Mouse (Mus musculus) MEL (cell line): Measurements from ENCODE around the gene 1700019N19Rik. TPM values are rescaled to one million over a fixed set of nuclear protein-coding genes. Genes with fewer than 3 reads are reported as not detected.

Source experiments
- DNase-seq: peaks from one replicate; pipeline ENCODE4 v3.0.0; 2011; ENCODE audit warnings: low read depth, low spot score
- H3K27ac ChIP-seq: 2 replicates; pipeline ENCODE4 v1.5.1; 2012; ENCODE audit warnings: low read depth, mild to moderate bottlenecking, control low read depth, low read length, moderate library complexity; ENCODE audit not compliant: control insufficient read depth
- H3K27me3 ChIP-seq, 2 experiments: fragments of 150-350 bp in 1 of 2; sonication (generic) in 1 of 2; 2 replicates each; pipeline ENCODE4 v1.6.1; 2012; ENCODE audit warnings: low read length in 2 of 2, mild to moderate bottlenecking in 2 of 2, improper control_type of control experiment in 1 of 2, moderate library complexity in 1 of 2; ENCODE audit not compliant: insufficient read depth in 2 of 2, control insufficient read depth in 1 of 2
- H3K36me3 ChIP-seq, 2 experiments: 2 replicates each; pipeline ENCODE4 v1.6.1; 2012 to 2014; ENCODE audit warnings: low read length in 2 of 2, improper control_type of control experiment in 1 of 2, inconsistent platforms in 1 of 2, mild to moderate bottlenecking in 1 of 2; ENCODE audit not compliant: insufficient read depth in 2 of 2, control insufficient read depth in 1 of 2
- H3K4me1 ChIP-seq, 2 experiments: fragments of 150-350 bp in 1 of 2; sonication (generic) in 1 of 2; 2 replicates each; pipeline ENCODE4 v1.6.1; 2012; ENCODE audit warnings: low read length in 2 of 2, improper control_type of control experiment in 1 of 2, mild to moderate bottlenecking in 1 of 2; ENCODE audit not compliant: insufficient read depth in 2 of 2, control insufficient read depth in 1 of 2
- H3K4me3 ChIP-seq, 2 experiments: fragments of 150-350 bp in 1 of 2; sonication (generic) in 1 of 2; 2 replicates each; pipeline ENCODE4 v1.5.1; 2012; ENCODE audit warnings: low read depth in 2 of 2, low read length in 2 of 2, mild to moderate bottlenecking in 2 of 2, moderate library complexity in 2 of 2, control low read depth in 1 of 2, improper control_type of control experiment in 1 of 2; ENCODE audit not compliant: control insufficient read depth in 1 of 2, insufficient read depth in 1 of 2
- H3K79me2 ChIP-seq: 2 replicates; pipeline ENCODE4 v1.6.1; 2012; ENCODE audit warnings: mild to moderate bottlenecking, low read length, moderate library complexity; ENCODE audit not compliant: control insufficient read depth, poor library complexity, insufficient read depth
- H3K9ac ChIP-seq: 2 replicates; pipeline ENCODE4 v1.6.1; 2012; ENCODE audit warnings: low read depth, mild to moderate bottlenecking, control low read depth, low read length, moderate library complexity; ENCODE audit not compliant: control insufficient read depth, poor library complexity, severe bottlenecking
- H3K9me3 ChIP-seq: fragments of 150-350 bp; sonication (generic); replicated peaks from 2 replicates; pipeline ENCODE4 v1.6.1; 2012; ENCODE audit warnings: mild to moderate bottlenecking, low read length, improper control_type of control experiment, moderate library complexity; ENCODE audit not compliant: insufficient read depth
- CHD2 ChIP-seq: IDR thresholded peaks from 2 replicates; pipeline ENCODE4 v1.6.1; 2011; ENCODE audit warnings: low read length, improper control_type of control experiment
- CTCF ChIP-seq, 3 experiments: IDR thresholded peaks in 2 of 3; conservative IDR thresholded peaks in 1 of 3; 2 replicates each; pipeline ENCODE4 v1.5.1; 2011 to 2012; ENCODE audit warnings: low read length in 3 of 3, low read depth in 2 of 3, mild to moderate bottlenecking in 2 of 3, improper control_type of control experiment in 1 of 3, inconsistent platforms in 1 of 3, mixed read lengths in 1 of 3, moderate library complexity in 1 of 3; ENCODE audit not compliant: control insufficient read depth in 1 of 3, insufficient read depth in 1 of 3, poor library complexity in 1 of 3, severe bottlenecking in 1 of 3
- E2F4 ChIP-seq: IDR thresholded peaks from 2 replicates; pipeline ENCODE4 v1.6.1; 2011; ENCODE audit warnings: low read depth, low read length, improper control_type of control experiment, borderline replicate concordance
- ETS1 ChIP-seq: IDR thresholded peaks from 2 replicates; pipeline ENCODE4 v1.6.1; 2012; ENCODE audit warnings: low read depth, mild to moderate bottlenecking, inconsistent platforms, low read length, improper control_type of control experiment, moderate library complexity
- GABPA ChIP-seq: IDR thresholded peaks from 2 replicates; pipeline ENCODE4 v1.6.1; 2012; ENCODE audit warnings: low read depth, mild to moderate bottlenecking, inconsistent platforms, low read length, improper control_type of control experiment, moderate library complexity
- MAZ ChIP-seq: IDR thresholded peaks from 2 replicates; pipeline ENCODE4 v1.6.1; 2012; ENCODE audit warnings: low read depth, mild to moderate bottlenecking, inconsistent platforms, low read length, improper control_type of control experiment
- NRF1 ChIP-seq: IDR thresholded peaks from 2 replicates; pipeline ENCODE4 v1.6.1; 2014; ENCODE audit warnings: low read depth, mild to moderate bottlenecking, inconsistent platforms, low read length, improper control_type of control experiment, moderate library complexity; ENCODE audit not compliant: poor library complexity, insufficient read depth, severe bottlenecking
- POLR2A ChIP-seq, 2 experiments: IDR thresholded peaks; 2 replicates each; pipeline ENCODE4 v1.6.1; 2011 to 2012; ENCODE audit warnings: low read length in 2 of 2, mild to moderate bottlenecking in 2 of 2, control low read depth in 1 of 2, improper control_type of control experiment in 1 of 2, low read depth in 1 of 2, moderate library complexity in 1 of 2; ENCODE audit not compliant: control insufficient read depth in 1 of 2, insufficient read depth in 1 of 2, poor library complexity in 1 of 2
- POLR2AphosphoS2 ChIP-seq: IDR thresholded peaks from 2 replicates; pipeline ENCODE4 v1.6.1; 2011; ENCODE audit warnings: low read length, improper control_type of control experiment
- POLR2AphosphoS5 ChIP-seq: IDR thresholded peaks from 2 replicates; pipeline ENCODE4 v1.6.1; 2012; ENCODE audit warnings: low read depth, borderline replicate concordance, mild to moderate bottlenecking, inconsistent platforms, low read length, moderate library complexity, mixed read lengths
- RCOR1 ChIP-seq: IDR thresholded peaks from 2 replicates; pipeline ENCODE4 v1.6.1; 2012; ENCODE audit warnings: low read depth, mild to moderate bottlenecking, inconsistent platforms, low read length, improper control_type of control experiment
- SIN3A ChIP-seq: IDR thresholded peaks from 2 replicates; pipeline ENCODE4 v1.6.1; 2012; ENCODE audit warnings: low read length, improper control_type of control experiment, inconsistent platforms
- TBP ChIP-seq: IDR thresholded peaks from 2 replicates; pipeline ENCODE4 v1.8.0; 2011; ENCODE audit warnings: low read depth, low read length, improper control_type of control experiment
- TCF12 ChIP-seq: IDR thresholded peaks from 2 replicates; pipeline ENCODE4 v1.6.1; 2014; ENCODE audit warnings: low read depth, mild to moderate bottlenecking, inconsistent platforms, low read length, improper control_type of control experiment, moderate library complexity
- UBTF ChIP-seq: IDR thresholded peaks from 2 replicates; pipeline ENCODE4 v1.6.1; 2012; ENCODE audit warnings: low read depth, mild to moderate bottlenecking, inconsistent platforms, low read length, improper control_type of control experiment, moderate library complexity, borderline replicate concordance; ENCODE audit not compliant: insufficient read depth
- ZC3H11A ChIP-seq: IDR thresholded peaks from 2 replicates; pipeline ENCODE4 v1.6.1; 2012; ENCODE audit warnings: low read depth, mild to moderate bottlenecking, inconsistent platforms, low read length, improper control_type of control experiment
- polyA plus RNA-seq, 2 experiments: library from polyadenylated mRNA; stranded (reverse) in 1 of 2; unstranded in 1 of 2; fragments of >175 nt in 1 of 2; fragments of >200 nt in 1 of 2; gene quantifications; 2 replicates each; pipeline versions ENCODE4 v1.2.1 to v1.2.4; 2012; ENCODE audit warnings: low replicate concordance in 2 of 2, low read depth in 1 of 2; ENCODE audit not compliant: insufficient read length in 2 of 2, insufficient read depth in 1 of 2, missing spikeins in 1 of 2
- total RNA-seq: library from RNA; depleted of rRNA; stranded (reverse); fragments of 300-350 nt; gene quantifications from 2 replicates; pipeline ENCODE4 v1.2.3, GENCODE M21; 2012

1700019N19Rik gene
- total and polyA plus RNA-seq, 3 experiments, result not detected

DNA sequence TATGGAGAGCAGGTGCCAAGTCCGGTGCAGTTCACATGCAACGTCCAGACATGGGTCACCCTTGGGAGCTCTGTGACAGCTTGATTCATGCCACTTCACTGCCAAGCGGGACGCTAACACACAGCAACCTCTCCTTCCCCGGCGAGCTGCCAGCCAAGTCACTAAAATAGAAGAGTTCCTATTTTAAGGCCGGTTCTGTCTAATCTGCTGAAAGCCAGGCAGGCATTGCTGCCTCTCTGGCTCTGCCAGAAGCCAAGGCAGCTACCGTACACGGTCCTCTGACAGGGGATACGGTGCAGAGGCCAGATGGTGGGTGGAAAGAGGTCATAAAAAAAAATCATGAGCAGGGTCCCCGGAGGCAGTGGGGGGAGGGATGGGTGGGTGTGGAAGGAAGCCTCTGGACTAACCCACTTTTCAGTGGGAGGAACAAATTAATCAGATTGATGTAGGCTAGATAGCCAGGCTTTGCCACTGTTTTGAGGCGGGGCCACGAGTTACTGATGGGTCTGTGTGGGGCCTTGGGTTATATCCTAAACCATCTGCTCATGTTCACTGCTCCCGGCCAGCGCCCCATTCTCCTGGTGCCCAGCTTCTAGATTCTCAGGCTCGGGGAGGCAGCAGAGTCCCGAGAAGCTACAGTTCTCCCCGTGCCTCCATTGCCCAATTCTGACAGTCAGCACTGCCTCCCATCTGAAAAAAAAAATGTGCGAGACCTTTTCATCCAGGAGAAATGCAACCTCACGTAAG is 28.4 kb upstream of the 1700019N19Rik start:
- TF ChIP-seq TBP (no peak), SIN3A (no peak), ZC3H11A (no peak), MAZ (no peak), POLR2AphosphoS5 (no peak), UBTF (no peak), TCF12 (no peak), CTCF (IDR thresholded peaks at IDR 0.05 in 2 of 3, conservative IDR thresholded peaks at IDR 0.05 in 1 of 3; ENCODE audit: control insufficient read depth in 1 of 3, insufficient read depth in 1 of 3, low read depth in 2 of 3, low read length in 3 of 3, poor library complexity in 1 of 3, severe bottlenecking in 1 of 3) (no peak), POLR2AphosphoS2 (no peak), NRF1 (no peak)
- TF ChIP-seq, all 39 proteins: peak for 0
- H3K27ac ChIP-seq, result no peak overlapping the region
- H3K4me3 ChIP-seq, result no peak overlapping the region
- H3K9ac ChIP-seq, result no peak overlapping the region
- H3K4me1 ChIP-seq, result no peaks in the 10 kb centered on the region
- H3K27me3 ChIP-seq, result no peaks in the 10 kb centered on the region
- no peaks in the 10 kb centered on the region for H3K9me3 ChIP-seq
- DNase-seq, result no peak
- H3K36me3 ChIP-seq, result no peaks in the 10 kb centered on the region
- H3K79me2 ChIP-seq, result no peaks in the 10 kb centered on the region

DNA sequence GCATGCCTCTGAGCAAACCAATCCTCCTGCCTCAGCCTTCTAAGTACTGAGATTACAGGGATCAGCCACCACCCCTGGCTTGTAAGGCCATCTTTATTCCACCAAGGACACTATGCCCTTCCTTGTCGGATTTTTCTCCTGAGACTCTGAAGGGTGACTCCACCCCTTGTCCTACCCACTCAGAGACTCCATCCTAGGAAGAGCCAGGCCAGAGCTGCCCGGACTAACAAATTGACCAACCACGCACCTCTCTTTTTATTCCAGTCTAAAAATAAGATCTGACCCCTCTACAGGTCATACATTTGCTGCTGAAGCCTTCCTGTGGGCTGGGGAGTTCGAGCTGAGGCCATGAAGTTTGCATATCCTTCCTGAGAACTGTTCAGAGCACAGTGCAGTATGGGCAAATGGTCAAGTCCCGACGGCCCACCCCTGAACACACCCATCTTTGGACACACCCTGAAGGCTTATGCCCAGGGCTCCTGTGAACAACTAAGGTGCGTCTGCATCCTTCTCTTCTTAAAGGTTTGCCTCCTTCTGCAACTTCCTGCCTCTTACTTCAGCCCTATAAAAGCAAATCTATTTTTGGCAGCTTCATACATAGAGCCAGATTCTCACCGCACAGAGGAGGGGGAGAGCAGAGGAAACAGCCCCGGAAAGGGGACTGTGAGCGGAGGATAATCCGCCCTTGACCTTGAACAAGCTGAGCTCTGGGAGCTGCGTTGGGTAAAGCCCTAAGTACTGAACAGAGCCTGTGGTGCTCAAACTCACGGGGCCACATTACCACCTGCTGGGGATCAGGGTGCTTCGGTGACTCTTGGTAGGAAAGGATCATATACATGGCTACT is 24.5 kb upstream of the 1700019N19Rik start:
- Histone ChIP-seq H3K79me2 (no peaks in the 10 kb centered on the region), H3K27me3 (no peaks in the 10 kb centered on the region)

DNA sequence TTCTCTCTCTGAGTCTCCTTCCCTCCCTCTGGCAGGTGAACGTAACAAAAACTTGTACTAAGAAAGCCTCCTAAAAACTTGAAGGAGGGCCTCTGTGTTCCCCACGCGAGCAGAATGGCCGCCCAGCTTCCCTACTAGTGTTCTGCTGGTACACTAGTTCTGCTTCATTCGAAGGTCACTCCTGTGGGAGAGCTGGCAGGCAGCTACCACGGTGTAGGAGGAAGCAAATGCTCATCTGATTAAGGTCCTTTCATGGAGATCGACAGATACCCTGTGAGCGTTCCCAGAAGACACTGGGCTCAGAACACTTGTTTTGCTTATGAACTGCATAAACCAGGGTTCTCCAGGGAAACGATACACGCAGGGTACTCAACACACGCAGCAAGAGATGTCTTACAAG is 23.1 kb upstream of the 1700019N19Rik start:
- no peak for DNase-seq
- Histone ChIP-seq H3K9me3 (no peaks in the 10 kb centered on the region), H3K27me3 (no peaks in the 10 kb centered on the region), H3K9ac (no peak overlapping the region), H3K4me3 (no peak overlapping the region), H3K36me3 (no peaks in the 10 kb centered on the region), H3K79me2 (no peaks in the 10 kb centered on the region), H3K27ac (no peak overlapping the region), H3K4me1 (no peaks in the 10 kb centered on the region)
- TF ChIP-seq GABPA, result no peak
- no peak for TF ChIP-seq E2F4
- TF ChIP-seq NRF1, result no peak
- no peak for TF ChIP-seq POLR2A (IDR thresholded peaks at IDR 0.05; ENCODE audit: control insufficient read depth in 1 of 2, insufficient read depth in 1 of 2, low read depth in 1 of 2, low read length in 2 of 2, poor library complexity in 1 of 2)
- TF ChIP-seq RCOR1, result no peak
- no peak for TF ChIP-seq MAZ

More for the DNA sequence above, 24.5 kb upstream of the 1700019N19Rik start:
- Histone ChIP-seq H3K4me3 (no peak overlapping the region), H3K9ac (no peak overlapping the region), H3K9me3 (no peaks in the 10 kb centered on the region), H3K4me1 (no peaks in the 10 kb centered on the region), H3K36me3 (no peaks in the 10 kb centered on the region), H3K27ac (no peak overlapping the region)
- TF ChIP-seq CHD2 (no peak), POLR2A (IDR thresholded peaks at IDR 0.05; ENCODE audit: control insufficient read depth in 1 of 2, insufficient read depth in 1 of 2, low read depth in 1 of 2, low read length in 2 of 2, poor library complexity in 1 of 2) (no peak), ETS1 (no peak)
- no peak for DNase-seq
